Mouse (Mus musculus) bone marrow macrophage, adult 2 months (primary cell): Measurements from ENCODE around the gene Hist1h2ad. TPM values are rescaled to one million over a fixed set of nuclear protein-coding genes. Genes with fewer than 3 reads are reported as not detected.
"Not testable (repeated sequence)": the region's sequence is repeated elsewhere in the genome, so short reads cannot be mapped to it uniquely, and the experiment has no call there.

Experiments
- H3K27ac ChIP-seq: 2 replicates; pipeline ENCODE4 v1.5.1; 2012; ENCODE audit warnings: low read depth, low read length; ENCODE audit not compliant: insufficient read depth
- H3K4me1 ChIP-seq: 2 replicates; pipeline ENCODE4 v1.6.1; 2012; ENCODE audit warnings: low read length; ENCODE audit not compliant: control insufficient read depth, insufficient read depth
- H3K4me3 ChIP-seq: 2 replicates; pipeline ENCODE4 v1.5.1; 2012; ENCODE audit warnings: mild to moderate bottlenecking, low read length, moderate library complexity; ENCODE audit not compliant: insufficient read depth
- CTCF ChIP-seq: IDR thresholded peaks from 2 replicates; pipeline ENCODE4 v1.5.1; 2012; ENCODE audit warnings: low read depth, mild to moderate bottlenecking, low read length, moderate library complexity
- POLR2A ChIP-seq: IDR thresholded peaks from 2 replicates; pipeline ENCODE4 v1.6.1; 2012; ENCODE audit warnings: mild to moderate bottlenecking, low read depth, low read length, borderline replicate concordance
- polyA plus RNA-seq: library from polyadenylated mRNA; stranded (reverse); fragments of >200 nt; gene quantifications from 2 replicates; pipeline ENCODE4 v1.2.4, GENCODE M21; 2012; ENCODE audit not compliant: missing spikeins, insufficient read depth, insufficient read length

The Hist1h2ad gene
- polyA plus RNA-seq, 1 experiment, result not detected

DNA sequence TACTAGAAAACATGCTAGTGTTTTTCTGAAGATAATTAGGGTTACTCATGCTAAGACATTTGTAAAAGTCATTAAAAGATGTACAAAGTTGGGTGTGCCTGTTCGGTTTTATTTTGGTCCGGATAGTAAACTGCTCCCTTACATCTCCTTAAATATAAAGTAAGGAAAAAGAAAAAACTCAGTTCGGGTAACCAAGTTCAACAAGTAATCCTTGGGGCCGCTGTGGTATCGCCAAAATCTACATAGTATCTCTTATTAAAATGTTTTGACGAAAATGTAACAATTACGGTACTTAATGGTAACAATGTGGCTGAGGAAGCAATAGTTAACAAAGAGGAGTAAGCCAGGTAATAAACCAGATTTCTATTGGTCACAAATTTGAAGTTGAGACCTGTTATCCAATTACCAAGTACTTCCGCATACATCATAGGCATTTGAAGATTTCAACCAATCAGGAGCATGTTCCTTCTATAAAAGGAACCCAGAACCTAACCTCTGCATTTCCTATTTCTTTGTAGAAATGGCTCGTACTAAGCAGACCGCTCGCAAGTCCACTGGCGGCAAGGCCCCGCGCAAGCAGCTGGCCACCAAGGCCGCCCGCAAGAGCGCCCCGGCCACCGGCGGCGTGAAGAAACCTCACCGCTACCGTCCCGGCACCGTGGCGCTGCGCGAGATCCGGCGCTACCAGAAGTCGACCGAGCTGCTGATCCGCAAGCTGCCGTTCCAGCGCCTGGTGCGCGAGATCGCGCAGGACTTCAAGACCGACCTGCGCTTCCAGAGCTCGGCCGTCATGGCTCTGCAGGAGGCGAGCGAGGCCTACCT lies 30.0 kb upstream of the Hist1h2ad start, which contains the start of gene Hist1h3f:
TSS of gene Hist1h3f (plus strand) at position 88 of the 822 bp plus-strand sequence.
- H3K4me3 ChIP-seq, result peak within 1 kb of the TSS; percentile 63
- TF ChIP-seq POLR2A (0 out of 2 replicates have a peak, but pooled peaks have one; percentile 67), CTCF (no peak)
- peak within 1 kb of the TSS; percentile 88 for H3K27ac ChIP-seq
- peaks cover 3% of the 10 kb centered on the region for H3K4me1 ChIP-seq

GRCm38 (mm10) chr13:23544787-23545120 lies 29.4 kb upstream of the Hist1h2ad start:
- Histone ChIP-seq H3K27ac (peak overlapping the region; percentile 71), H3K4me3 (peak overlapping the region; percentile 63)
- H3K4me1 ChIP-seq, result not testable (repeated sequence)

DNA sequence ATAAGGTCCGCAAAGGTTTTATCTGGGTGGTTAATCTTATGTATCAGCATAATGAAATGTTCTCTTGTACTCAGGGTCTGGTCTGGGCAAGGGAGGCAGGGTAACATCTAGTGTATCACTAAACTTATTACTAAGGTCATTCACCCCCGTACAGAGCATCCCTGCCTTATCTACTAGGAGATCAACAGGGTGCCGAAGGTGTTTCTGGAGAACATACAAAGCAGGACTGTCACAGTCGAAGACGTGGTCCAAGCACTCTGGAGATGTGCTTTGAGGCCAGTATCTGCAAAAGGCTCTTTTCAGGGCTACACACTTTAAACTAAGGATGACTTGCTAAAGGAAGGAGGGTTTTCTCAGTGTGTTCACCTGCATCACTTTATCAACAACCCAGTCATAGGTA lies 27.5 kb upstream of the Hist1h2ad start:
- TF ChIP-seq CTCF (no peak), POLR2A (no peak)

GRCm38 (mm10) chr13:23550761-23551145 lies 23.4 kb upstream of the Hist1h2ad start:
- Histone ChIP-seq H3K27ac (peak overlapping the region; percentile 77), H3K4me3 (peak overlapping the region; percentile 58), H3K4me1 (peaks cover 12% of the 10 kb centered on the region)
- no peak for TF ChIP-seq CTCF
- TF ChIP-seq POLR2A, result no peak

More for the DNA sequence above, 27.5 kb upstream of the Hist1h2ad start:
- Histone ChIP-seq H3K4me1 (peaks cover 6% of the 10 kb centered on the region), H3K27ac (no peak overlapping the region), H3K4me3 (no peak overlapping the region)

- peak within 1 kb of the TSS; percentile 77 for H3K27ac ChIP-seq
- TF ChIP-seq POLR2A, result peak; percentile 87
- H3K4me3 ChIP-seq, result peak within 1 kb of the TSS; percentile 58
- peaks cover 11% of the 10 kb centered on the region for H3K4me1 ChIP-seq
Measured at GRCm38 (mm10) chr13:23551146-23551834, 22.9 kb upstream of the Hist1h2ad start, which contains the start of gene Hist1h4f. Gene Hist1h4f (minus strand): TSS chr13:23551648.

GRCm38 (mm10) chr13:23551931-23552914 lies 22.0 kb upstream of the Hist1h2ad start:
- peaks cover 14% of the 10 kb centered on the region for H3K4me1 ChIP-seq
- H3K4me3 ChIP-seq, result peak overlapping the region; percentile 58; the same call in 1 of the 2 replicates

GRCm38 (mm10) chr13:23552962-23553361 lies 21.2 kb upstream of the Hist1h2ad start, which contains the start of gene Hist1h1d:
Gene Hist1h1d (plus strand): TSS chr13:23553262.
- peak within 1 kb of the TSS; percentile 63 for H3K27ac ChIP-seq
- TF ChIP-seq POLR2A, result no peak
- TF ChIP-seq CTCF, result no peak
- peaks cover 14% of the 10 kb centered on the region for H3K4me1 ChIP-seq
- no peak within 1 kb of the TSS for H3K4me3 ChIP-seq

More at GRCm38 (mm10) chr13:23551931-23552914, 22.0 kb upstream of the Hist1h2ad start:
- TF ChIP-seq POLR2A, result no peak
- TF ChIP-seq CTCF, result no peak
- peak overlapping the region; percentile 63 for H3K27ac ChIP-seq

DNA sequence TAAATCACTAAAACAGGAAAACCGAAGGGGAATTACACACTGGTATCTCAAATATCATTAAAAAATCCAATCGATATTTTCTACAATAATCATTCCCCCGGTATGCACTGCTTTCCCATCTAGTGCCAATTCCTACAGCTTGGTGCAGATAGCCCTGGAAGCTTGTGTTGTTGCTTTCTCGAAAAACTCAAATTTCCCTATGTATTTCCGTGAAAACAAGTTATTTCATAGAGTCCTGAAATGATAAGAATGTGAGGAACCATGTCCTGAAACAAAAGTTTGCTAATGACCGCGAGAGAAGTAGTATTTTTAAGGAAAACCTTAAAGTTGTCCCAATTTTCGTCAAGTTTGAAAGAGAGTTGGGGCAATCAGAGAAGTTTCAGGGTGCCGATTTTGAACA lies 19.8 kb upstream of the Hist1h2ad start:
- peaks cover 14% of the 10 kb centered on the region for H3K4me1 ChIP-seq
- peak overlapping the region; percentile 87 for H3K27ac ChIP-seq
- no peak for TF ChIP-seq POLR2A
- no peak for TF ChIP-seq CTCF
- H3K4me3 ChIP-seq, result peak overlapping the region; percentile 12; the same call in 1 of the 2 replicates

- TF ChIP-seq CTCF, result no peak
- TF ChIP-seq POLR2A, result peak; percentile 89
- peak overlapping the region; percentile 87 for H3K27ac ChIP-seq
- H3K4me3 ChIP-seq, result peak overlapping the region; percentile 62
- peaks cover 14% of the 10 kb centered on the region for H3K4me1 ChIP-seq
Measured at GRCm38 (mm10) chr13:23554925-23555838, 19.0 kb upstream of the Hist1h2ad start.
